Mouse (Mus musculus) yolk sac, embryonic 10.5 days (tissue): ENCODE results near the gene Dlgap4.
A peak's percentile ranks its signal among the peaks of the same experiment; 100 is the strongest.
"Not testable (repeated sequence)": the region's sequence is repeated elsewhere in the genome, so short reads cannot be mapped to it uniquely, and the experiment has no call there.

Source experiments
- DNase-seq: peaks from one replicate; pipeline ENCODE4 v3.0.0-alpha.2; 2017; ENCODE audit warnings: low spot score

Dlgap4 gene

DNA sequence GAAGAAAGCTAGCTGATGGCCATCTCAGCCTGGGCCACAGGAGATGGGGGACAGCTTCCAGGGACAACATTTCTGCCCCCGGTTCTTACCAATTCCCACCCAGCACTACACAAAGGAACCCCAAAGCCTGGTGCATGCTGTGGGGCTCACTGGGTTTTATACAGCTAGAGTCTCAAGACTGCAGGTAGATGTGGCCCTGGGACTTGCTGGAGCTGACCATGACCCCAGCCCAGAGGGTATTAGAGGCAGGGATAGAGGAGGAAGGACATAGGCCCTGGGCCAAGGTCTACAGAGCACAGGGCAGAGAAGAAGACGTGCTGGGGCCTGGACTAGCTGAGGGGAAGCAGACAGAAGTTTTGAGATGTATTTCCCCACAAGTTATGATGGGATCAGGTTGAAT lies 163.4 kb downstream of the Dlgap4 start:
- no peak for DNase-seq

DNA sequence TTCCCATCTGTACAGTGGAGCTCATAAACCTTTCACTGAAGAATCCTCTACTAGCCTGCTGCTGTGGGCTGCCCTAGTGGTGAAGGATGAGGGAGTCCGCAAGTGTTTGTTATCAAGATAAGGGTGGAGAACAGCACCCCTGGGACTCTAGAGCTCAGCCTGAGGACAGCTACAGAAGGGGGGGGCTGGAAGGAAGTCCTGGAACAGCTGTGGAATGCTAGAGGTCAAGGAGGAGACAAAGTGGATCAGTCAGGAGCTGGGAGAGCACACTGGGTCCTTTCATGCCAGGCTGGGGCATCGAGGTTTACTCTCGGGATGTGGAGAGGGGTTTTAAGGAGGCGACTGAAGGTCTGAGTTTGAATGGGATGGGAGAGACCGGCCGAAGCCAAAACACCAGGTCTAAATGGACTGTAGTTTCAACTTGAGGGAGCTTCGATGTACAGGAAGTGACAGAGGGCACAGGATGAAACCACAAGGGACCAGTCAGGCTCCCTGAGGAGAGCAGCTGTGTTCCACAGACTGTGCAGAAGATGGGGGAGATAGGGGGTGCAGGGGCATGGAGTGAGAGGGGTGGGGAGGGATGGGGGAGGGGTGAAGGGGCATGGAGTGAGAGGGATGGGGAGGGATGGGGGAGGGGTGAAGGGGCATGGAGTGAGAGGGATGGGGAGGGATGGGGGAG lies 164.0 kb downstream of the Dlgap4 start:
- no peak for DNase-seq

DNA sequence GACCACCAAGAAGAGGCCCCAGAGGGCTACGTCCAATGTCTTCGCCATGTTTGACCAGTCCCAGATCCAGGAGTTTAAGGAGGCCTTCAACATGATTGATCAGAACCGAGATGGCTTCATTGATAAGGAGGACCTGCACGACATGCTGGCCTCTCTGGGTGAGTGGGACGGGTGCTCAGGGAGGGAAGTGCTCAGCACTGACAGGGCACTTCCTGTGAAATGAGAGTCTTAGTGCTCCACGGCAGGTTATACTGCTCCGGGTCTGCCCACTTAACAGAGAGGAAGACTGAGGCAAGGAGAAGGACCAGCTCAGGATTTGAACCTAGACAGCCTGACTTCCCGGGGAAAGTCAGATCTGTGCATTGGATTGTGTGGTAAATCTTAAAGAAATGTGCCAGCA lies 165.1 kb downstream of the Dlgap4 start:
- DNase-seq: no peak

DNA sequence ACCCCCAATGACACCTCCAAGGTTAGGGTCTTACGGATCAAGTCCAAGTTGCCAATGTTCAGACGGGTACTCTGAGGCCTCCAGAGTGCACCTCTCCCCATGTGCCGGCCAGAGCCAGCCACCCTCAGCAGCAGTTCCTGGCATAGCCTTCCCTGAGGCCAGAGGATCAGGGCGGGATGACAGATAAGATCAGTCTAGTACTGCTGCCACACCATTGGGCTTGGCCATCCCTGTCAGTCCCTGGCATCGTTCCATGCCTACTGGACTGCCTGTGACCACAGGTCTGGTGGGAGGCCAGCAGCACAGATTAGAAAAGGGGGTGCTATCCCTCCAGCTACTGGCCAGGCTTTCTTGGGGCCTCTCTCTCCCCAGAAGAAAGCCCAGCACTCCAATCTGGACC lies 165.5 kb downstream of the Dlgap4 start:
- DNase-seq: no peak

DNA sequence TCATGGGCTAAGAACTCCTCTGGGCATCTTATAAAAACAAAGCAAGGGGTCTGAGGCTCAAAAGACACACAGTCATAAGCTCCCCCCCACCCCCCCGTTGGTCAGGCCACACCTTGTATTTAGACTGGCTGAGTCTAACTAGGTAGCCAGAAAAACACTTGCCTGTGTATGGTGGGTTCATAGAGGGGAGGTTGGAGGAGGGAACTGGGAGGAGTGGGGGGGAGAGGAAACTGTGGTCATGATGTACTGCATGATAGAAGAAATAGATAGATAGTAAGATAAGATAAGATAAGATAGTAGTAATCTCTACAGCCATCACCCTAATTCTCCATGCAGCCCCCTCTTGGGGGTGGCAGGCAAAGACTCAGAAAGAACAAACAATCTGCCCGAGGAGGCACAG lies 166.0 kb downstream of the Dlgap4 start:
- no peak for DNase-seq

DNA sequence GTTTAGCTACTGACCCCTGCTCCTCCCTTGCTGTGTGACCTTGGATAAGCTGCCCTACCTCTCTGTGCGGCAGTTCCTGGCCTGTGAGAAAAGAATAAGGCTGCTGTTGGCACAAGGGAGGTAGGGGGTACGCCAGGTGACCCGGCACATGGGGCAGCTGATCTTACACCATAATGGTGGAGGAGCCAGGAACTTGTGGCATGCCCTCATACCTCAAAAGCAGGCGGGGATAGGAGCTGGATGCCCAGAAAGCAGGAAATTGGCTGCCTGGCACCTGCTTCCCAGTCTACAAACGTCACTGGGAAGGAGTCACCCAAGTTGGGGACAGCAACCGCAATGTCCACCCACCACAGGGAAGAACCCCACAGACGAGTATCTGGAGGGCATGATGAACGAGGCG lies 166.6 kb downstream of the Dlgap4 start:
- no peak for DNase-seq

DNA sequence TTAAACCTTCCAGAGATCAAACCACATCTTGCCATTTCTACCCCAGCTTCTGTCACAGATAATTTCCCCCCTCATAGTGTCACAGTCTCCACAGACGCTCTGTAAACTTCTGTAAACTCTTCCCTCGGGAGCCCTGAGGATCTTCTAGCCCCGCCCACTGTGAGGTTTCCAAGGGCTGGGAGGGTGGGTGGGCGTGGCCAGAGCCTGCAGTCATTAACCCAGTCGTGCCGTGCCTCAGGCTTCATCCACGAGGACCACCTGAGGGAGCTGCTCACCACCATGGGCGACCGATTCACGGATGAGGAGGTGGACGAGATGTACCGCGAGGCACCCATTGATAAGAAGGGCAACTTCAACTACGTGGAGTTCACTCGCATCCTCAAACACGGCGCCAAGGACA lies 167.2 kb downstream of the Dlgap4 start:
- DNase-seq: no peak

DNA sequence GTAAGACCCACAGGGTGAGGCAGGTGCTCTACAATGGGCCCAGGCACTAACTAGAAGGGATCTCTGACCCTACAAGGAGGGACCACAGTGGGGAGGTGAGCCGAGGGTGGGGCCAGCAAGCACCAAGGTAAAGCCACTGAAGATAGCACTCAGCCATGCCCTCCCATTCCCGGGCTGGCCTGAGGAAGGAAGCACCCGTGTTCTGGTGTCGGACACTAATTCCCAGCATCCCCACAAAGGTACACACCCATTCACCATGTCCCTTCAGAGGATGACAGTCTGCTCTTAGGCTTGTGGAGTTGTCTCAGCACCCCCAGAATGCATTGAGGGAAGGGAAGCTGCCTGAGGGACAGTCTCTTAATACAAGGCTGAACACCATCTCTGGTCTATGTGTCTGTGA lies 167.8 kb downstream of the Dlgap4 start:
- DNase-seq: no peak

DNA sequence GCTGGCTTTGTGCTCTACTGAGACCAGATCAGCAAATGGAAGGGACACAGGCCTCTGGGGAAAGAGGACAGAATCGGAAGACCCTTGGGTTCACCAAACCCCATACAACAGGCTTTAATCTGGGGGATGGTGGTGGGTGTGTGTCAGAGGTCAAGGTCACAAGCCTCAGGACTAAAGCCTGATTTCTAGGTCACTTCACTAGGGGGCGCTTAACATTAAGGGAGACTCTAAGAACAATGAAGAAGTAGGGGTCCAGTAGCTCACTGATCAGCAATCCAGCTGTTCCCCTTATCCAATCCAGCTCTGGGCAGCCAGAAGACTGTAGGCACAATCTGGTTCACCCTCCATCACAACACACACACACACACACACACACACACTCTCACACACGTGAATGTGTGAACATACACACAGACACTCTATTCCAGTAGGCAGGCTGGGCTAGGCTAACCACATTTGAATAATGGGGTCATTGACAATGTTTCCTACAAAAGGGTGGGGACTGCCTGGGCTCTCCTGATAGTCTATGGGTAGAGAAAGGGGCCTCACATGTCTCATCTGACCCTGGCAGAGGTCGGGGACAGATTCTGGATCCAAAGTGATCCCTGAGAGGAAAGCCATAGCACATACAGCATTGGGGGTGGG lies 168.5 kb downstream of the Dlgap4 start:
- no peak for DNase-seq

DNA sequence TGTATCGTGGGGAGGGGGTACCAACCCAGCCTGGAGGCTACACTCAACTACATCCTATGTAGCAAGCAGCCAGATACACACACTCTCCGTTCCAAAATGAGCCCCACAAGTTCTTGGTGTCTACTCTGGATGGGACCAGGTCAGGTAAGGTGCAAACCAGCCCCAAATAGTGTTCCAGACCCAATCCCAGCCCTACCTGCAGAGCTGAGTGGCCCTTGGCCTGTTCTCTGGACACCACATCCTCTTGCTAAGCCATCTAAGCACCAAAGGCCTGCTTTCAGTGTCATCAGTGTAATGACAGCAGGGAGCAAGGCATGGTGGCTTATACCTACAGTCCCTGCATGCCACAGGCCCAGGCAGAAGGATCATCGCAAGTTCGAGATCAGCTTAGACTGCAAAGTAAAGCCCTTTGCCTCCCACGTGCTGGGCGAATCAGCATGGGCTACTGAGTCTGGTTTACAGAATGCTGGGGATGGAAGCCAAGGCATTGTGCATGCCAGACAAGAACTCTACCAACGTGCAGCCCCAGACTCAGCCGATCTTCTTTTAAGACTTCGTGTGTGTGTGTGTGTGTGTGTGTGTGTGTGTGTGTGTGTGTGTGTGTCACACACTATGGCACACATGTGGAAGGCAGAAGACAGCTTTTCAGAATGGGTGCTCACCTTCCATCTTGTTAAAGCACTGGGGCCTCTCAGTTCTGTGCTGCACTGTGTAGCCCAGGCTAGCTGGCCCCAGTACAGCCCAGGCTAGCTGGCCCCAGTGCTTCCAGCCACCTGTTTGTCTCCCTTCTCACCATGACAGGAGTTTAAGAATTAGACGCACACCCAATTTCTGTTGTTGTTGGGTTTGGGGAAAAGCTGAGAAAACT lies 169.2 kb downstream of the Dlgap4 start:
- DNase-seq: no peak

DNA sequence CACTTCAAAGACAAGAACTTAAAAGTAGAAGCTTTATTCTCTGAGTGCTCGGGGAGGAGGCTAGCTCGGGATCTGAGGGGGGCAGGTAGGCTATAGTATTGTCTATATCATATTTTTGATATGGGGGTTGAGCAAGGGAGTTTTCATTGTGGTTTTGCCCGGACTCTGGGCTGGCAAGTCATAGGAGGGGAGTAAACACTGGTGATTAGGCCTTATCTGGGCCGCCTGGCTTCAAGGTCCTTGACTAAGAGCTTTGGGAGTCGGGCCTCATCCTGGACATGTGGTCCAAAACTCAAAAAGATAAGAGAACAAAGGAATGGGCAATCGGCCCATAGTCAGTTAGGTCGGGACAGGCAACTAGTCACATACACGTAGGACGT lies 169.8 kb downstream of the Dlgap4 start:
- peak; percentile 44 for DNase-seq

DNA sequence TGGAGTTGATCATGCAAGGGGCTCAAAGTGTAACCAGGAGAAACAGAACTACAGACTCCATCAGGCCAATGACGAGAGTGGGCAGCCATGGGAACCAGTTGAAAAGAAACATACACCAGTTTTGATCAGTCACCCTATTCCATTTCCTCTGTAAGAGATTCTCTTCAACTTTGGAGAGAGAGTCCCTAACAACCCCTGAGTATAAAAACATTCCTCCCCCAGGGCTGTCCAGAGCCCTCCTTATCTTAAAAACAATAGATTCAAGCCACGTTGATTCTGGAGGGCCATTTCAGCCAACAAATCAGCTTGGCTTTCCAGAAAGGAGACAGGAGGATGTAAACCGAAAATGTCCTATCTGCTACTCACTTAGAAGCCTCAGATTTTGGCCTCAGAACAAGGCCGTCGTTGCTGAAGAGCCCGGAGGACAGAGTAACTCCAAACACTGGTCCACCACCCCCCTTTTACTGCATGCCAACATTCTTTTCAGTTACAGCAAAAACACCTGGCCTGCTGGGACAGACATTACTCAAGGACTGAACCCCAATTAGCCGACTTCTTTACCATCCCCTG lies 170.6 kb downstream of the Dlgap4 start:
- DNase-seq: no peak

DNA sequence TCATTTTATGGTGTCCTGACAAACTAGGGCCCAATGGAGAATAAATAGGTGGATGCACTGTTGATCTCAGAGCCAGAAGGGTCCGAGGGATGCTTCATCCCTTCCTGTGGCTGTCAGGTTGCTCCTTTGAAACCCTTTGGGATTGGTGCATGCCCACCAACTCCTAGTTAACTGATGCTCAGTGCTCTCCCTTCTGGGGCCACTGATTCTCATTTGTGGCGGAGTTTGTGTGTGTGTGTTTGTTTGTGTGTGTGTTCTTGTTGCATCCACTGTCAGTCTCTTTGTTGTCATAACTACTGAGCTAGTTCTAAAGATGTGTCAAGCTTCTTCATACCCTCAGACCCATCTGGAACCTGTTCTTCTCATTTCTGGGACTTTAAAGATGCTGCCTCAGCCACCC lies 171.4 kb downstream of the Dlgap4 start:
- no peak for DNase-seq

DNA sequence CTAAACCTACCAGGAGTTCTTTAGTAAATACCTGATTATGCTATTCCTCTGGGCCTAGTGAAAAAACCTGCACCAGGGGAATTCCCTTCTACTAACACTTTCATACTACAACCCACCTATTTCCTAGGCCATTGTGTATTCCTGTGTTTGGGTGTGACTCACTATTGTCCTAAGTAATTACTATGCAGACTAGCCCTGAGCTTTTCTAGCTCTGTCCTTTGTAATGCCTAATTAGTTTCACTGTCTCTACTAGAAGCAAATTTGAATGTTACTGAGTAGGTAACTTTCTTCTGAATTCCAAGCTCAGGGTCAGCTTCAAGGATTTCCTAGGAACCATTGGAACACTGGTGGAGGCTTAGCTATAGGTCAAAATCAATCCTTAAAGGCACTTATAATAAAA lies 172.9 kb downstream of the Dlgap4 start:
- not testable (repeated sequence) for DNase-seq

DNA sequence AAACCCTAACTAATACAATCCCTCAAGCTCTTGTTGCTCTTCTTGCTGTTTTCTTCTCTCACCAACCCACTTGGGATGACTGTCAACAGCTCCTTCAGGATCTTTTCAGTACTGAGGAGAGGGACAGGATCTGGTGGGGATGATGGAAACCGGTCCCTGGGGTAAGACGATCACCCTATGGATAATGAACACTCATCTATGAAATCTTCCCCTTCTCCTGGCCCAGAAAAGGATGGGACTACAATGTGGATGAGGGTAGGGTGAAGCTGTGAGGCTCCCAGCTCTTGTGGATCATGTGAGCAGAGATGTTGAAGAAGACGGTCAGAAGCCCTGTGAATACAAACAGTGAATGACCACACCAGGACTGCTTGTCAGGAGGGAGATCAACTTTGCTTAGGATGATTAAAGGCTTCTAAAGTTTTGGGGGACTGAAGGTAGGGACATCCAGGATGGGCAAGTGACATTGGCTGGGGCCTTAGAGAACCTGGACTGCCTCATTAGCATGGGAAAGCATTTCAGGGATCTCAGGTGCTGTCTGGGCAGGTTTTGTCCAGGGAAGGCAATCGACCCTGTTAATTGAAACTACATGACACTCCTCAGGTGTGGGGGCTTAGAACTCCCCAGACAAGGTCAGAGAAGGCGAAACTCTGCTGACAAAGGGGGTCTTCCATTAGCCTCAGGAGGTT lies 173.7 kb downstream of the Dlgap4 start:
- no peak for DNase-seq

DNA sequence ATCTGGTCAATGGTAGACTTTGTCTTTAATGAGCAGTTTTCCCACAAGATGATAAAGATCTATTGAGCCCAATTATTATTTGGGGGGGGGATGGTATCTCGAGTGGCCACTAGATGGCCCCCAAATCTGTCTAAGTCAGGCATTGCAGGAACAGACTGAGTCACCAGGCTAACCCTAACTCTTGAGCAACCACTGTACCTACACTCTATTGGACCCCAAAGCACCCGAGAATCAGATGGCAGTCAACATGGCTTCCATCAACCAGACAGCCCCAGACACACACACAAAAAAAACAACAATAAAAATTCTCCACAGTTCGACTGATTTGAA lies 174.2 kb downstream of the Dlgap4 start:
- no peak for DNase-seq

DNA sequence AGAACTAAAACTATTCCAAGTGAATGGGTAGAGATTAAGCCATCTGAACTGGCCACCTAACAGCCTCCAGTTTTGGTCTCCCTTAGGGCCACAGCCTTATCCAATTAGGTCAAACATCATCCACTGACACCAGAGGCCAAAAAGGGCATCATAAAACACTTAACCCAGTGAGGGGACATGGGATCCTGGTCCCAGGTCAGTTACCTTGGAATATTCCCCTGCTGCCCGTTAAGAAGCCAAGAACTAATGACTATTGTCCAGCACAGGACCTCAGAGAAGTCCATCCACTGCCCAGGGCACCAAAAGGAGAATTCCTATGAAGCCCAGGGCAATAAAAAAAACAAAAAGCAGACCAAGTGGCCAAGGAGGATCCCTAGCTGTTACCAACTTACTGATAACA lies 175.3 kb downstream of the Dlgap4 start:
- no peak for DNase-seq

DNA sequence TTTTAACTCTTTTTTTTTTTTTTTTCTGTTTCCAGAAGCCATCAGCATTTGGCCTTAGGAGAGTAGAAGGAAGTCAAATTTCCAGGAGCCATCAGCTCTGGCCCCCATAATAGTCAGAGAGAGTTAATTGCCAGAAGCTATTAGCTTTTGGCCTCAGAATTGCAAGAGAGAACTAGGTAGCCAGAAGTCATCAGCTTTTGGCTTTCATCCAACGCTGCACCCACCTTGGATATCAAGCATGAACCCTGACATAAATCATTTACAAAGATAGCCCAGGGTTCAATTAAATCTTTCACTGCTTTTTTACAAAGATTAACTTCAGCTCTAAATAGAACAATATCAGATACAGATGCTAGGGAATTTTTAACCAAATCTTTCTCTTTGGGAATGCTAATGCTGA lies 185.0 kb downstream of the Dlgap4 start:
- DNase-seq: no peak

DNA sequence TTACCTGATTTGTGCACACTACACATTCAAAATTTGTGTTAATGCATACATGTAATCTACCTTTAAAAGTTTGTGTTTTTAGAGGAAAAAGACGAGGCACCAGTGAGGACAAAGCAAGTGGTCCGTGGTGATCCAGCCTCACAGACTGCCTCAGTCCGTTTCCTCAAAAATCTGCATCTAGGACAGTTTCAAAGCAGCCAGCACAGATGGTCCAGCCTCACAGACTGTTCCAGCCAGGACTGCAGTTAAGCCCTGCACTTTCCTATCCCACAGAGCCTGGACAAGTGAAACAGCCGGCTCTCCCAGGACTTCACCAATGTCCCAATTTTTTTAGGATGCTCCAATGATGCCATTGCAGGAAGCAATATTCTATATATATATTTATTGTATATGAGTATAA lies 187.5 kb downstream of the Dlgap4 start:
- no peak for DNase-seq

DNA sequence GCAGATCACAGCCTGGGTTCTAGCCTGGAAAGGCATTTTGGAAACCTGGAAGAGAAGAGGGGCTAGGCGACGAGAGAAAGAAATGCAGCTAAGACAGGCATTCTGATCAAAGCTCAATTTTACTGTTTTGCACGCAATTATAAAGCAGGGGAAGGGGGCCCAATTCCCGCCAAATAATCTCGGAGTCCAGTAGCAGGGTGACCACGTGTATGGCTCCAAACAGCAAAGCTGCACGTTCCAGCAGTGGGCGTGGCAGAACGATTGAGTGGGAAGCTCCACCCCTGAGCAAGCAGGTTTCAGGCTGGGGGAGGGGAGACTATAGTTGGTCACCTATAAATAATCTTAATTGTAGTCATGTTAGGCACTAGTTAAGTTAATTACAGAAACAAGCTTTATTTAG lies 188.6 kb downstream of the Dlgap4 start:
- DNase-seq: not testable (repeated sequence)

DNA sequence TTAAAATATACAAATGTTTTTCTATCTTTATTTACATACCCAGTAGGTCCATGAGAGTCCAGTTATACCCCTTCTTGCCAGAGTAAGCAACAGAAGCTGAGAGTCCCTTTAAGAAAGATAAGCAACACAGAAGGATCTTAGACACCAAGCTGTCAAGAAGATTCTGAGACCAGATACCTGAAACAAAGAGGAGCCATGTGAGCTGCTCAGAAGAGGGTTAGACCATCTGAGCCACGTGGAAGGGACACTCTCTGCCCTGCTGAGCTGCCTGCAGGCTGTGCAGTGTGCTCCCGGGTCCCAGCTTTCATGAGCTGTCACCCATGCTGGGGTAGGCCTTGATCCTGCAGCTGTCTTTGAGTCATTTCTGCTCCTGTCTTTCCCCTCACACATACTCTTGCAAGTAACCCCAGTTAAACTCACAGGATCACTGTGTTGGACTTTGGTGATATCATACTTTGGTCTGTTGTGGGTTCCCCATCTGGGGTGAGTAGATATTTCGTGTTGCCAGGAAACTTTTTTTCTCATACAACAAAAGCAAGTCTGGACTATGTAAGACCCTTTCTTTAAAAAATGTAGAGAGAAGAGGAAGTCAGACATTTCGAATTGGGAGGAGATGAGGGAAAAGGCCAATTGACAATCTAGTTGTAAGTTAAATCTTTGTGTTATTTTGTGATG lies 190.3 kb downstream of the Dlgap4 start:
- no peak for DNase-seq

DNA sequence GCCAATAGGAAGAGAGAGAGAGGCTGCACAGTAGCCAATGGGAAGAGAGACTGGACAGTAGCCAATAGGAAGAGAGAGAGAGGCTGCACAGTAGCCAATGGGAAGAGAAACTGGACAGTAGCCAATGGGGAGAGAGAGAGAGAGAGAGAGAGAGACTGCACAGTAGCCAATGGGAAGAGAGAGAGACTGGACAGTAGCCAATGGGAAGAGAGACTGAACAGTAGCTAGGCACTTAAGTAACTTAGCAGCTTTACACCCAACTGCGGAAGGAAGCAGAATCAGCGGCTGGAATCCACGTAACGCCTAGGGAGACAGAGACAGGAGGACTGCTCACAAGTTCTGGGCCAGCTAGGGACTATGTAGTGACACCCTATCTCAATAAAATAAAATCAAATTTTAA lies 191.1 kb downstream of the Dlgap4 start:
- DNase-seq: no peak
